Mouse (Mus musculus) kidney, postnatal 0 days (tissue): ENCODE measurements around the gene Fgl2. TPM values are rescaled to one million over a fixed set of nuclear protein-coding genes. Genes with fewer than 3 reads are reported as not detected.

Experiments
- ATAC-seq: fragments of 200-750 bp; cut with Nextera tagmentation; replicated peaks from 2 replicates; pipeline ENCODE4 v1.8.0; 2017; ENCODE audit warnings: low read depth, moderate number of reproducible peaks, moderate TSS enrichment, moderate library complexity; ENCODE audit not compliant: low FRiP score
- DNase-seq: peaks from one replicate; pipeline ENCODE4 v3.0.0-alpha.2; 2016; ENCODE audit warnings: low spot score
- H3K27ac ChIP-seq: fragments of 300-500 bp; sonication (generic); 2 replicates; pipeline ENCODE4 v1.5.1; 2014; ENCODE audit warnings: mild to moderate bottlenecking
- H3K27me3 ChIP-seq: fragments of 300-500 bp; sonication (generic); 2 replicates; pipeline ENCODE4 v1.6.1; 2014; ENCODE audit warnings: low read length, mixed read lengths; ENCODE audit not compliant: insufficient read depth
- H3K36me3 ChIP-seq: fragments of 300-500 bp; sonication (generic); 2 replicates; pipeline ENCODE4 v1.6.1; 2014; ENCODE audit warnings: low read length, mixed read lengths; ENCODE audit not compliant: insufficient read depth
- H3K4me1 ChIP-seq: fragments of 300-500 bp; sonication (generic); replicated peaks from 2 replicates; pipeline ENCODE4 v1.6.1; 2014; ENCODE audit warnings: antibody characterized with exemption, low read length, mixed read lengths; ENCODE audit not compliant: insufficient read depth
- H3K4me2 ChIP-seq: fragments of 300-500 bp; sonication (generic); 2 replicates; pipeline ENCODE4 v1.6.1; 2014; ENCODE audit warnings: mild to moderate bottlenecking, low read length, moderate library complexity, mixed read lengths
- H3K4me3 ChIP-seq: fragments of 300-500 bp; sonication (generic); replicated peaks from 2 replicates; pipeline ENCODE4 v1.5.1; 2014; ENCODE audit warnings: low read depth, low read length
- H3K9ac ChIP-seq: fragments of 300-500 bp; sonication (generic); 2 replicates; pipeline ENCODE4 v1.6.1; 2014; ENCODE audit warnings: low read depth, low read length
- H3K9me3 ChIP-seq: fragments of 300-500 bp; sonication (generic); replicated peaks from 2 replicates; pipeline ENCODE4 v1.6.1; 2016; ENCODE audit warnings: low read length, inconsistent platforms, mixed read lengths
- CTCF ChIP-seq: IDR thresholded peaks from 2 replicates; pipeline ENCODE4 v1.5.1; 2016; ENCODE audit warnings: antibody characterized with exemption, low read depth, mild to moderate bottlenecking, moderate library complexity
- WGBS: fragments of 180-500 bp; shearing (Covaris S2); extraction: QIAGEN DNeasy Blood & Tissue Kit; methylation state at CpG from one replicate; pipeline ENCODE4 v1.1.7; 2014; 5-methylcytosine and 5-hydroxymethylcytosine counted together
- polyA plus RNA-seq: library from polyadenylated mRNA; unstranded; fragments of >200 nt; fragmentation: Nextera tagmentation; extraction: Ambion mirVana; gene quantifications from 2 replicates; pipeline ENCODE4 v1.2.1, GENCODE M21; 2015

Fgl2 gene
- polyA plus RNA-seq, 1 experiment from 2014 or later = 11.9 TPM

DNA sequence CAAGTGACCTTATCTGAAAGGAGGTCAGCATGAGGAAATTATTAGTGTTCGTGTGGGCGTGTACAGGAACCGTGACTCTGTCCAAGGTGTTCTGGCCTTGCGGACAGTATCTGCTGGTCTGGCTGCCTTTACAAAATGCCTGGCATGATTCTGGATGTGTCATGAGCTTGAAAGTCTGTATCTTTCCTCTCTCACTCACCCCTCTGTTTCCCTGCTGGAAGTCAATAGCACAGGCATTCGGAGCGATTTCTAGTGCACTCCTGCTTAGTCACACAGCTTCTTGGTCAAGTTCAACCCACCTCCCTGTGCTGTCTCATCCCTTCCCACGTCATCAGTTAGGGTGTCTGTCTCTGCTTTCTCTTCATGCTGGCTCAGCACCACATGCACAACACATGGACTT lies 24.1 kb upstream of the Fgl2 start:
- no peaks in the 10 kb centered on the region for H3K9me3 ChIP-seq
- TF ChIP-seq CTCF = no peak
- no peak overlapping the region for H3K27ac ChIP-seq
- H3K27me3 ChIP-seq = no peaks in the 10 kb centered on the region
- ATAC-seq = no peak
- WGBS = 72% methylated on average over 7 of the region's 7 CpGs
- H3K9ac ChIP-seq = no peak overlapping the region
- no peak overlapping the region for H3K4me2 ChIP-seq
- H3K4me3 ChIP-seq = no peak overlapping the region
- no peak for DNase-seq
- H3K36me3 ChIP-seq = no peaks in the 10 kb centered on the region
- no peaks in the 10 kb centered on the region for H3K4me1 ChIP-seq

DNA sequence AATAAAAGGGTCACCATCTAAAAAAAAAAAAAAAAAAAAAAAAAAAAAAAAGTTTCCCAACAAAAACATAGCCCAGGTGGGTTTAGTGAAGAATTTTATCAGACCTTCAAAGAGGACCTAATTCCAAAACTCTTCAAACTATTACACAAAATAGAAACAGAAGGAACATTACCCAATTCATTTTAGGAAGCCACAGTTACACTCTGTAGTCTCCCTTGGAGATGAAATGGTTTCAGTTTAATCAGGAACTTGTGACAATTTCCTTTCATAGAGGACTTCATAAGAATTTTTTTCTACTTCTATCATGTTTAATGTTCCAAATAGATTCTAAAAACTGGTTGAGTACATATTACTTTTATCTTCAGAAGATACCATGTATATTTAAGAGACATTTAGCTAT lies 20.8 kb upstream of the Fgl2 start:
- Histone ChIP-seq H3K9ac (no peak overlapping the region), H3K27ac (no peak overlapping the region), H3K4me3 (no peak overlapping the region), H3K9me3 (no peaks in the 10 kb centered on the region), H3K27me3 (no peaks in the 10 kb centered on the region), H3K36me3 (no peaks in the 10 kb centered on the region), H3K4me1 (no peaks in the 10 kb centered on the region), H3K4me2 (no peak overlapping the region)
- DNase-seq (no peak), ATAC-seq (no peak)
- no peak for TF ChIP-seq CTCF

DNA sequence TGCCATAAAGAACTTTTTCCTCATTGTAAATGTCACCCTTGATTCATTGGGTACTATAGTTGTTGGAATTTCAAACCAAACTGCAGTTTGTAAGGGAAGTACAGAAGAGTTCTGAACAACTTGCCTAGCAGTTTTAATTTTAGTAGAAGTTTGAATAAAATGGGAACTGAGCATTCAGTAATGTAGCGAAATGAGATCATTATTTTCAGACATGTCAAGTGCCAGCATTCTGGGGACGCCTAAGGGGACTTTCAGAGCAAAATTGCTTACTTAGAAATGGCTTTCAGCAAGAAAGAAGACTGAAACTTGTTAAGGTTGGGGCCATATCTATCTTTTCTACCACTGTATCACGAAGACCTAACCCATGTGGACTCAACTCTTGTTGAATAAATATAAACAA lies 13.8 kb upstream of the Fgl2 start:
- no peak overlapping the region for H3K4me2 ChIP-seq
- H3K4me1 ChIP-seq = no peaks in the 10 kb centered on the region
- no peak overlapping the region for H3K27ac ChIP-seq
- no peaks in the 10 kb centered on the region for H3K27me3 ChIP-seq
- no peak overlapping the region for H3K9ac ChIP-seq
- no peaks in the 10 kb centered on the region for H3K9me3 ChIP-seq
- no peak for TF ChIP-seq CTCF
- DNase-seq = no peak
- no peak overlapping the region for H3K4me3 ChIP-seq
- 76% methylated on average over 3 of the region's 3 CpGs for WGBS
- H3K36me3 ChIP-seq = no peaks in the 10 kb centered on the region
- ATAC-seq = no peak

DNA sequence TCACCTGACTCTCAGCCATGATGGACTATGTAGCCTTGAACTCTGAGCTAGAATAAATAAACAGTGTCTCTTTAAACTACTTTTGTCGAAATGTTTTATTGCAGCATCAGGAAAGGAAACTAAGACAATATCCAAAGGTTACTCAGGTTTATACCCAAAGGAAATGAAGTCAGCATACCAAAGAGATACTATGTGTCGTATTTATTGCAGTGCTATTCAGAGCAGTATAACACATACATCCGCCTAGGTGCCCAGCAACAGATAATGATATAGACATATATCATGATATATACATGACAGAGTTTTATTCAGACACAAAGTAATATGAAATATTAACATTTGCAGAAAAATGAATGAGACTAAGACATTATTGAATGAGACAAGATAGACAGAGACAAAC lies 9.1 kb upstream of the Fgl2 start:
- DNase-seq (no peak), ATAC-seq (no peak)
- Histone ChIP-seq H3K27ac (no peak overlapping the region), H3K9me3 (no peaks in the 10 kb centered on the region), H3K4me1 (no peaks in the 10 kb centered on the region), H3K36me3 (no peaks in the 10 kb centered on the region), H3K4me2 (no peak overlapping the region), H3K27me3 (no peaks in the 10 kb centered on the region), H3K9ac (no peak overlapping the region), H3K4me3 (no peak overlapping the region)
- WGBS = 31% methylated on average over 3 of the region's 3 CpGs
- no peak for TF ChIP-seq CTCF

DNA sequence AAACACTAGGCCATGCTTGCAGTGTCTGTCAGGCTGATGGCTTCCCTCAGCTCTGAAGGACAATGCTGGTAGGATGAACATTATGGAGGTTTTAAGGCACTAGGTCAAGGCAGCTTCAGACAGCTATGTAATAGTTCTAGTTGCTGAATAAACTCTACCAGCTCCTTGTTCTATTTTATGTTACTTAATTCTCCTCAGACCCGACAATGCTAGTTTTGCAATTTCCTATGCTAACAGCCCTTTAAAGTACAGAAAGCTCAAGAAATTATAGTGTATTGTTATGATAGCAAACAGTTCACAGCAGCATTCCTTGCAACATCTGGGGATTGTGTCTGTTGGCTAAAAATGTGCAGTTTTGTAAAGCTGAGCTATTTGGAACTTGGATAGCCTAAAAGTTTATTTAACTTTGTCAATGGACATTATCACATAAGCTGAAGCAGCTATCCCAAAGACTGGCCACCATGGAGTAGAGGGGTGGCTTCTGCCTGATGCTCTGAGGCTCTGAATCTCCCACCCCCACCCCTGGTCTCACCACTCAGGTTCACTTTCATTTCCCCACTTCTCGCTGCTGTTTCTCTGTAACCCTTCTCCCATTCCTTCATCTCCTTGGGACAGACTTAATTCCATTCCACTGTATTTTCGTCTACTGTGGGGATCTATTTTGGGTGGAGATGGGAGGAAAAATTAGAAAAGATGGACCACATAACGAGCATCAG lies 5.9 kb upstream of the Fgl2 start:
- H3K9ac ChIP-seq = no peak overlapping the region
- no peaks in the 10 kb centered on the region for H3K9me3 ChIP-seq
- ATAC-seq (no peak), DNase-seq (no peak)
- H3K4me3 ChIP-seq = no peak overlapping the region
- H3K27ac ChIP-seq = no peak overlapping the region
- TF ChIP-seq CTCF = no peak
- WGBS = 65% methylated on average over 4 of the region's 4 CpGs
- H3K27me3 ChIP-seq = no peaks in the 10 kb centered on the region
- H3K4me2 ChIP-seq = no peak overlapping the region
- H3K4me1 ChIP-seq = no peaks in the 10 kb centered on the region
- H3K36me3 ChIP-seq = no peaks in the 10 kb centered on the region

DNA sequence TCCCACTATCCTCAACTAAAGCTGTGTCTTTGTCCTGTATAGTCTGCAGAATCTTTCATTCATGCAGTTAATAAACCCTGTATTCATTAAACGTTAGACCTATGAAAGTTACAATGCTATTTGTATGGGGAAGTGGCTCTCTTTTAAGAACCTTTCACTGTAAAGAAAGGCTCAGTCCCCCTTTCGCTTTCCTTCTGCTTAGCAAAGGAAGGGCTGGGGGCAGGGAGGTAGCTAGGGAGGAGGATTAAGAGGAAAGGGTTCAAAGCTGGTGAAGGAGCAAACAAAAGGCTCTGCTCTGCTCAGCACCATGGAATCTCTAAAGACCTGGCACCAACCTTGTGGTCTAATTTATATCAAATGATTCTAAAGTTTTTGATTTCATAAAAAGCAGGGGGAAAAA lies 4.9 kb upstream of the Fgl2 start:
- WGBS = 54% methylated on average over 2 of the region's 2 CpGs
- ATAC-seq = no peak

More for the DNA sequence above, 4.9 kb upstream of the Fgl2 start:
- H3K27ac ChIP-seq = no peak overlapping the region
- no peak overlapping the region for H3K9ac ChIP-seq
- no peak overlapping the region for H3K4me2 ChIP-seq
- H3K4me1 ChIP-seq = no peaks in the 10 kb centered on the region
- no peaks in the 10 kb centered on the region for H3K27me3 ChIP-seq
- DNase-seq = no peak
- H3K9me3 ChIP-seq = no peaks in the 10 kb centered on the region
- H3K4me3 ChIP-seq = no peak overlapping the region
- H3K36me3 ChIP-seq = no peaks in the 10 kb centered on the region
- no peak for TF ChIP-seq CTCF
